Mouse (Mus musculus): ENCODE results near the gene Hip1. TPM values are rescaled to one million over a fixed set of nuclear protein-coding genes. Genes with fewer than 3 reads are reported as not detected.

The Hip1 gene
- polyA plus RNA-seq, 1 experiment from 2014 or later = 2.7 TPM

DNA sequence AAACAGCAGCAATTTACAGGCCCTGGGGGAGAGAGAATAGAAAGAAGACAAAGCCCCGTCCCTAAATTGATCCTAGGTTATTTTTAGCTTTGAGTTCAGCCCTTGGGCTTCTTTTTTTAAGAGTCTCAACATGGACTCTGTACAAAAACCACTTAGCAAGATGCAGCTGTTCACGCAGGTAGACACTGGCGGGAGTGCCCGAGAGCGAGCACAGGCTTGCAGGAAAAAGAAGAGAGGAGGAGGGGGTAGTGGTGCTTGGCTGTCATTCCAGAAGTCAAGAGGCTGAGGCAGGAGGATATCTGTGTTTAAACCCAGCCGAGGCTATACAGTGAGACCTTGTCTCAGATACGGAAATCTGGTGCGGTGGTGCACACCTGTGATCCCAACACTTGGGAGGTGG is 42.9 kb downstream of the Hip1 start:
- no peaks in the 10 kb centered on the region for H3K4me1 ChIP-seq (ENCODE audit: insufficient read depth)
- H3K4me3 ChIP-seq (ENCODE audit: low read depth, low read length) = no peak overlapping the region
- H3K9me3 ChIP-seq (ENCODE audit: low read length) = no peaks in the 10 kb centered on the region
- TF ChIP-seq CTCF (IDR thresholded peaks at IDR 0.05; ENCODE audit: low read depth) (no peak), EP300 (IDR thresholded peaks at IDR 0.05; ENCODE audit: low read depth) (no peak)
- no peak overlapping the region for H3K27ac ChIP-seq (ENCODE audit: low read depth)
- H3K4me2 ChIP-seq (ENCODE audit: low read depth, low read length) = no peak overlapping the region
- no peaks in the 10 kb centered on the region for H3K27me3 ChIP-seq (ENCODE audit: insufficient read depth, low read length)
- DNase-seq (no peak), ATAC-seq (no peak)
- H3K9ac ChIP-seq (replicated peaks) = no peak overlapping the region
- no peaks in the 10 kb centered on the region for H3K36me3 ChIP-seq (replicated peaks; ENCODE audit: insufficient read depth, low read length)
- 71% methylated on average over 8 of the region's 8 CpGs for WGBS (ENCODE audit: insufficient replicate concordance)

DNA sequence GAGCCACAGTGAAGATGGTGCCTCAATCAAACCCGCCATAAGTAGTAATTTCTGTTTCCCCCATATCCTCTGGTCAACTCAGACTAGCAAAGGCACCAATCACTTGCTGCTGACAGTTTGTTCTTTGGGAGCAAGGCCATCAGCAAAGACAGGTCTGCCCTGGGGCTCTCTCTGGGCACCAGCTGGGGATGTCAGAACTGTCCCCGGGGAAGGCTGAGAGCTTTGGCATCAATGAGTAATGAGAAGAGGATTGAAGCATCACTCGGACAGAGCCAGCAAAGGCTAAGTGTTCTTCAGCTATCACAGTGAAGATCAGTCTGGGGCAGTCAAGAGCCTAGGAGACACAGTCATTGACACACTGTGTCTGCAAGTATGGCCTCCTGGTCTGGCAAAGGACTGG is 46.0 kb downstream of the Hip1 start:
- no peak overlapping the region for H3K9ac ChIP-seq (replicated peaks)
- H3K4me2 ChIP-seq (ENCODE audit: low read depth, low read length) = no peak overlapping the region
- H3K27ac ChIP-seq (ENCODE audit: low read depth) = no peak overlapping the region
- no peak overlapping the region for H3K4me3 ChIP-seq (ENCODE audit: low read depth, low read length)
- DNase-seq (no peak), ATAC-seq (no peak)
- no peaks in the 10 kb centered on the region for H3K27me3 ChIP-seq (ENCODE audit: insufficient read depth, low read length)
- H3K36me3 ChIP-seq (replicated peaks; ENCODE audit: insufficient read depth, low read length) = no peaks in the 10 kb centered on the region
- 79% methylated on average over 3 of the region's 3 CpGs for WGBS (ENCODE audit: insufficient replicate concordance)
- no peaks in the 10 kb centered on the region for H3K4me1 ChIP-seq (ENCODE audit: insufficient read depth)
- TF ChIP-seq CTCF (IDR thresholded peaks at IDR 0.05; ENCODE audit: low read depth) (no peak), EP300 (IDR thresholded peaks at IDR 0.05; ENCODE audit: low read depth) (no peak)
- H3K9me3 ChIP-seq (ENCODE audit: low read length) = no peaks in the 10 kb centered on the region

DNA sequence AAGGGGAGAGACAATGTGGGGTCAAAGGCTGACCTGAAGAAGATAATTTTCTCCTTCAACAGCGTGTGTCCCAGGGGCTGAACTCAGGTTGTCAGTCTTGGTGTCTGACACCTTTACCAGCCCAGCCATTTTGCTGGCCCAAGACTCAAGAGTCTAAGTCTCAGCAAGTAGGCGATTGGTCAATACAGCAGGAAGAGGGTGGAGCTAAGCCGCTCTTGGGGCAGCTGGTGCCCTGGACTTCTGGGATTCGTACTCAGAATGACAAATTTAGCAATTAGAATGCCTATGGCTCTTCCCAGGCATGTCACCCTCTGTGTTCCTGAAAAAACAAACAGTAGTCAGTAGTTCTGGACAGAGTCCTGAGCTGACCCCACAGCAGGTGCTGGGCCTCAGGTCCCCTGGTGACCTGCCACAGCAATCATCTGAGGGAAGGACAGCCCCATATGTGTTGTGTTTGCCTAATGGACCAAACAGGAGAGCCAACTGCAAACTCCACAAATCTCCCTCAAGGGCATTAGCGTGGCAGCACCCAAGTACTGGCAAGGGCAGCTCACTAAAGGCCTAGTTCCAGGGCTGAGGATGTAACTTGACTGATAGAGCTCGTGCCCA is 47.5 kb downstream of the Hip1 start:
- no peak for TF ChIP-seq CTCF (IDR thresholded peaks at IDR 0.05; ENCODE audit: low read depth)
- TF ChIP-seq EP300 (IDR thresholded peaks at IDR 0.05; ENCODE audit: low read depth) = no peak
- H3K4me2 ChIP-seq (ENCODE audit: low read depth, low read length) = no peak overlapping the region
- no peak overlapping the region for H3K27ac ChIP-seq (ENCODE audit: low read depth)
- no peak overlapping the region for H3K4me3 ChIP-seq (ENCODE audit: low read depth, low read length)
- H3K4me1 ChIP-seq (ENCODE audit: insufficient read depth) = no peaks in the 10 kb centered on the region
- WGBS (ENCODE audit: insufficient replicate concordance) = 74% methylated on average over 6 of the region's 6 CpGs
- H3K9me3 ChIP-seq (ENCODE audit: low read length) = no peaks in the 10 kb centered on the region
- DNase-seq (no peak), ATAC-seq (no peak)
- H3K27me3 ChIP-seq (ENCODE audit: insufficient read depth, low read length) = no peaks in the 10 kb centered on the region
- no peaks in the 10 kb centered on the region for H3K36me3 ChIP-seq (replicated peaks; ENCODE audit: insufficient read depth, low read length)
- H3K9ac ChIP-seq (replicated peaks) = no peak overlapping the region

DNA sequence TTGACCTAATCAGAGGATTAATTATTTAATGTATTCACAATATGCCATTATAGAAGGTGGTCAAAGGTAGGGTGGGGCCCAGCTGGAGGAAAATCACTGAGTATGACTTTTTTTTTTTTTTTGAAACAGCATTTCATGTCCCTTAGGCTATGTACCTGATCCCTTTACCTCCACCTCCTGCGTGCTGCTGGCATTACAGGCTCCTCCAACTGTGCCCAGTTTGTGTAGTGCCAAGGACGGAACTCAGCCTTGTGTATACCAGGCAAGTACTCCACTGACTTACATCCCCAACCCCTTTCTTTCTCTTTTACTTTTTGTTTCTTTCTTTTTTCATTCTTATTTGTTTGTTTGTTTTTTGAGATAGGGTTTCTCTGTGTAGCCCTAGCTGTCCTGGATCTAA is 48.4 kb downstream of the Hip1 start:
- no peak overlapping the region for H3K4me2 ChIP-seq (ENCODE audit: low read depth, low read length)
- no peak overlapping the region for H3K27ac ChIP-seq (ENCODE audit: low read depth)
- WGBS (ENCODE audit: insufficient replicate concordance) = 91% methylated on average over 2 of the region's 2 CpGs
- DNase-seq (no peak), ATAC-seq (no peak)
- H3K4me1 ChIP-seq (ENCODE audit: insufficient read depth) = no peaks in the 10 kb centered on the region
- no peaks in the 10 kb centered on the region for H3K36me3 ChIP-seq (replicated peaks; ENCODE audit: insufficient read depth, low read length)
- no peak overlapping the region for H3K4me3 ChIP-seq (ENCODE audit: low read depth, low read length)
- no peak overlapping the region for H3K9ac ChIP-seq (replicated peaks)
- no peaks in the 10 kb centered on the region for H3K9me3 ChIP-seq (ENCODE audit: low read length)
- TF ChIP-seq EP300 (IDR thresholded peaks at IDR 0.05; ENCODE audit: low read depth) (no peak), CTCF (IDR thresholded peaks at IDR 0.05; ENCODE audit: low read depth) (no peak)
- H3K27me3 ChIP-seq (ENCODE audit: insufficient read depth, low read length) = no peaks in the 10 kb centered on the region

DNA sequence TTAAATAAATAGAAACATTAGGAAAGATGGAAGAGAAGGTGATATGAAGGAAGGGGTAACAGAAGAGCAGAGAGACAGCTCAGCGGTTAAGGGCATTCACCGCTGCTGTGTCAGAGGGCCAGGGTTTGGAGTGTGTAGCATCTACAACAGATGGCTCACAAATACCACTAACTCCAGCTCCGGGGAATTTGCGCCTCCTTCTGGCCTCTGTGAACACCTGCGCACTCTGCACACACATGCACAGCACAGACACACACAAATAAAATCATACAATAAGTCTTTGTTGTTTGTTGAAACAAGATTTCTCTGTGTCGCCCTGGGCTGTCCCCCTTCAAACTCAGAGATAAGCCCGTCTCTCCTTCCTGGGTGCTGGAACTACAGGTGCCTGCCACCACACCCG is 49.4 kb downstream of the Hip1 start:
- Histone ChIP-seq H3K4me2 (ENCODE audit: low read depth, low read length) (no peak overlapping the region), H3K4me1 (ENCODE audit: insufficient read depth) (no peaks in the 10 kb centered on the region), H3K4me3 (ENCODE audit: low read depth, low read length) (no peak overlapping the region), H3K27ac (ENCODE audit: low read depth) (no peak overlapping the region), H3K9ac (replicated peaks) (no peak overlapping the region), H3K9me3 (ENCODE audit: low read length) (no peaks in the 10 kb centered on the region), H3K27me3 (ENCODE audit: insufficient read depth, low read length) (0 out of 2 replicates have a peak, but pooled peaks cover under 1% of the 10 kb centered on the region), H3K36me3 (replicated peaks; ENCODE audit: insufficient read depth, low read length) (no peaks in the 10 kb centered on the region)
- 89% methylated on average over 8 of the region's 8 CpGs for WGBS (ENCODE audit: insufficient replicate concordance)
- DNase-seq = no peak
- TF ChIP-seq EP300 (IDR thresholded peaks at IDR 0.05; ENCODE audit: low read depth) = no peak
- no peak for TF ChIP-seq CTCF (IDR thresholded peaks at IDR 0.05; ENCODE audit: low read depth)
- no peak for ATAC-seq

DNA sequence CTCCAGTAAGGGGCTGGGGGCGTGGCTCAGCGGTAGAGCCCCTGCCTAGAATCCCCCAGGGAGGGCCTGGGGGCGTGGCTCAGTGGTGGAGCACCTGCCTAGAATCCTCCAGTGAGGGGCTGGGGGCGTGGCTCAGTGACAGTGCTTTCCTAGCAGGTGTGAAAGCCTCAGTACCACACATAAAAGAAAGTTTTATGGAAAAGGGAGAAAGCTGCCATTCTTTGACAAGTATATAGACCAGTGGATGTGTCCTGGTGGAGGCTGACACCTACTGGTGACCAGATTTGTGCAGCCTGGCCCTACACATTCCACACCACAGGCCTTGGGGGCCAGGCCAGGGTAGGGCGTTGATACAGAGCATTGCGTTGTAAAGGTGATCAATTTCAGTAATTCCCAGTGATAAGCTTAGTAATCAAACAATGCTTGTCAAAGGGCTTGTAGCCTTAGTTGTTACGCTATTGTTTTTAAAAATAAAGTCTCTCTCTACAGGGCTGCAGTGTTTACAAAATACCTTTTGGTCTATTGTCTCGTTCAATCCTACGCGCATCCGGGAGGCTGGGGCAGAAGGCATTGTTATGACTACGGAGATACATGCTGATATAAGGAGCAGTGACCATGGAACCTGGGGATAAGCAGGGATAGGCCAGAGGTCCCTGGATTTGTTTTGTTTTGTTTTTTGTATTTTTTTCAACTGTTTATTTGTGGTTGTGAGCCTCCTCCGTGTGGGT is 50.6 kb downstream of the Hip1 start:
- Histone ChIP-seq H3K4me2 (ENCODE audit: low read depth, low read length) (no peak overlapping the region), H3K27ac (ENCODE audit: low read depth) (no peak overlapping the region), H3K4me1 (ENCODE audit: insufficient read depth) (peaks cover under 1% of the 10 kb centered on the region), H3K9me3 (ENCODE audit: low read length) (no peaks in the 10 kb centered on the region), H3K4me3 (ENCODE audit: low read depth, low read length) (no peak overlapping the region), H3K9ac (replicated peaks) (no peak overlapping the region), H3K27me3 (ENCODE audit: insufficient read depth, low read length) (0 out of 2 replicates have a peak, but pooled peaks cover 8% of the 10 kb centered on the region), H3K36me3 (replicated peaks; ENCODE audit: insufficient read depth, low read length) (no peaks in the 10 kb centered on the region)
- DNase-seq (peak; percentile 42), ATAC-seq (0 out of 2 replicates have a peak, but pooled peaks have one; percentile 29)
- TF ChIP-seq CTCF (IDR thresholded peaks at IDR 0.05; ENCODE audit: low read depth) (peak; percentile 76), EP300 (IDR thresholded peaks at IDR 0.05; ENCODE audit: low read depth) (no peak)
- WGBS (ENCODE audit: insufficient replicate concordance) = 77% methylated on average over 13 of the region's 13 CpGs
